Mouse (Mus musculus): ENCODE results near the gene Lin7a. TPM values are rescaled to one million over a fixed set of nuclear protein-coding genes. Genes with fewer than 3 reads are reported as not detected.

Gene Lin7a
- total RNA-seq, 2 experiments from 2014 or later = 33.7 to 36.4 TPM

DNA sequence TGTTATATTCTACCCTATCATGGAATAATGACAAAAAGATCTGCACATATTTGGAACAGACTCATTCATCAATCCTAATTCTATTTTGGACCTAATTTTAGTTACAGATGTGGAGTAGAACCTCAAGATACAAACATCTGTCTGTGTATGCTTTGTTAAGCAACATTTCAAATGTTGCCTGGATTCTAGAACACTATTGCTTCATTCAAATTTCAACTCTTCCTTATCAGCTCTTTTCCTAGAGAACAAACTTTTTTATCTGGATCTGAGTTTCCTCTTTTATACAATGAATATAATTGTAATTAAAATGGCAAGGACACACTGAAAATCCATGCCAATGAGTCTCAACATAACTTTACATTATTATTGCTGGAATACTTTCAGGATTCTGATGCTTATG, 43.8 kb downstream of the Lin7a start:
- DNase-seq (ENCODE audit: low spot score in 2 of 2) = no peak

- DNase-seq (ENCODE audit: low spot score in 2 of 2) = no peak
These were observed 44.2 kb downstream of the Lin7a start for GRCm38 (mm10) chr10:107315681-107316080.

DNA sequence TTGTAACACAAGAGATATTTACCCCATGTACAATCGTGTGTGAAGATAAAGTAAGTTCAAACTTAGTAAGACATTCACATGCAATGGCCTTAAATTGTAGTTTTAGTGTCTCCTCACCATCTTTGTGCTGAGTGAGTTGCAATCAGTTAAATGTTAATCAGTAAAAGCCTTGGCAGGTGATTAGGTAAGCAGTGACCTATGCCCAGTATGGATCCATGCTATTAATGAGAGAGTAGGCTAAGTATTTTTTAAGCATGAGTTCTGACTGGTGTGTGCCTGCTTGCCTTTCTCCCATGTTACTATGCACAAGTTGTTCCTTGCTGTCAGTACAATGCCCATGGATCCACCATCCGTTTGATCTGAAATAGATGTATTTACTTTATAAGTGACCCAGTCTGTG, 44.6 kb downstream of the Lin7a start:
- DNase-seq (ENCODE audit: low spot score in 2 of 2) = no peak

GRCm38 (mm10) chr10:107319648-107320047, 48.2 kb downstream of the Lin7a start:
- DNase-seq (ENCODE audit: low spot score in 2 of 2) = no peak

DNA sequence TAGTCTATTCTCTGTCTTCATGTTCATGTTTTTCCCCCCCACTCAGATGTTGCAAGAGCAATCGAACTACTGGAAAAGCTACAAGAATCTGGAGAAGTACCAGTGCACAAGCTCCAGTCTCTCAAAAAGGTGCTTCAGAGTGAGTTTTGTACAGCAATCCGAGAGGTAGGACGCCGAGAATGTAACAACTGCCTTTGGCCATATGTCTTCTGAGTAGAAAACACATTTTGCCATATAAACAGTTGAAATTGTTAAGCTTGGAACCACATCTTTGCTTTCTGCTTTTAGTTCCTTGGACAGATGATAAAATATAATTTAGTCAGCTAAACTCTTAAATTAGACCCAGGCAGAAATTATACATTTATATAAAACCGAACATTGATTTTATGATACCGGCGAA, 52.4 kb downstream of the Lin7a start:
- no peak for DNase-seq (ENCODE audit: low spot score in 2 of 2)

- DNase-seq (ENCODE audit: low spot score in 2 of 2) = no peak
These were observed 54.1 kb downstream of the Lin7a start for GRCm38 (mm10) chr10:107325558-107325957.

GRCm38 (mm10) chr10:107339524-107339923, 68.0 kb downstream of the Lin7a start:
- DNase-seq (ENCODE audit: low spot score in 2 of 2) = no peak

DNA sequence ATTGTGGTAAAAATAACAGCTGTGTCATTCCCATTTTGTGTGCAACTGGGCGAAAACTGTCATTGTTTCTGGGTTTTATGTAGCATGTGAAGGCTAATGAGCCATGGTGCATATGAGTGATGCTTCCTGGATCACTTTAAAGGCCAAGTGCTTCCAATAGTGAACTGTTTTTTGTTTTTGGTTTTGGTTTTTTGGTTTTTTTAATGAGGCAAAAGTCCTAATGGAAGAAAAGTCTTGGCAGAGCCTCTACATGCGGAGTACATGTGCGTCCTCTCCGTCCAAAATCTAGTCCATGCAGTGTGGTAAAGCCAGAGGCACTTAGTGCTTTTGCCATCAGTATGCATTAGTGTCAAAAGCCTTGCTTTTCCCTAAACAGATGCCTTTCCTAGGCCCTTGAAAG, 69.7 kb downstream of the Lin7a start:
- no peak for DNase-seq (ENCODE audit: low spot score in 2 of 2)

GRCm38 (mm10) chr10:107344200-107344599, 72.7 kb downstream of the Lin7a start:
- no peak for DNase-seq (ENCODE audit: low spot score in 2 of 2)

DNA sequence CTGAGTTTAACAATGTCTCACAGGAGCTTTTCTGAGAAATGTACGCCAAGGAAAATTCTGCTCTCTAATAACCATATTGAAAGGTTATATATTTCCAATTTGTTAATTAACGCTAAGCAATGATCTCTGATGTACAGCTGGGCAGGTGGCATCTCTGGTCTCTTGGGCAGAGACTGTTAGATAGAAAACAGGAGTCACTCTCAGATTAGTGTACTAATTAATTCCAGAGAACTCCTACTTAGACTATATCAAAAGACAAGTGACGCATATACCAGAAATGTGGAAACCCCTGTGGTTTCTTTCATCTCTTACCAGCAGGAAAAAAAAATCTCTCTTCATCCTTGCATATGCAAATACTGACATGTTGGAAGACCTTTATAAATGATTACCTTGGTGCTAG, 76.4 kb downstream of the Lin7a start:
- DNase-seq (ENCODE audit: low spot score in 2 of 2) = no peak

GRCm38 (mm10) chr10:107351696-107352485, 80.4 kb downstream of the Lin7a start:
- no peak for DNase-seq (ENCODE audit: low spot score in 2 of 2)

GRCm38 (mm10) chr10:107353483-107353882, 82.0 kb downstream of the Lin7a start:
- no peak for DNase-seq (ENCODE audit: low spot score in 2 of 2)

DNA sequence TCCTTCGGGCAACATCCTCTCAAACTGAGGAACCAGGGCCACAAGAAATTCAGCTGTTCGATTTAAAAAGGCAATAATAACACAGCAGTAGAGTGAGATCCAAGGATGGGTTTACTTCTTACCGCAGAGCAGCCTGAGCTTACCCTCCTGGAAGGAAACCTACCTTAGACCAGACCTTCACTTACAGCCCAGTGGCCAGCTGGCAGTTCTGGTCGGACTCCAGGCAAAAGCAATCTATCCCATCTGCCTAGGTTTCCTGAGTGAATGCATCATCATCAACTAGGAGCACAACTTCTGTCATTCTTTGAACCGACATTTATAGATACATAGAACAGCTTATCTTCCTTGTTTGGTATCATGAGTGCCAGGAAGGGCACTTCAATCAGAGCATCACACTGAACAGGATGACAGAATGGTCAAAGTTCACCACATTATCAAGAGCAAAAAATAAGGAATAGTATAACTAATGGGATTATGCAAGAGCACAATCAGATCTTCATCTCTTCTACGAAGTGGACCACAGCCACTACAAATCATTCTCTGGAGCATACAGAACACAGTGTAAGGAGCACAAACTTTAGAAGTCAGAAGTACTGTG, 87.1 kb downstream of the Lin7a start:
- no peak for DNase-seq (ENCODE audit: low spot score in 2 of 2)

- no peak for DNase-seq (ENCODE audit: low spot score in 2 of 2)
These were observed 87.8 kb downstream of the Lin7a start for GRCm38 (mm10) chr10:107359296-107359695.

DNA sequence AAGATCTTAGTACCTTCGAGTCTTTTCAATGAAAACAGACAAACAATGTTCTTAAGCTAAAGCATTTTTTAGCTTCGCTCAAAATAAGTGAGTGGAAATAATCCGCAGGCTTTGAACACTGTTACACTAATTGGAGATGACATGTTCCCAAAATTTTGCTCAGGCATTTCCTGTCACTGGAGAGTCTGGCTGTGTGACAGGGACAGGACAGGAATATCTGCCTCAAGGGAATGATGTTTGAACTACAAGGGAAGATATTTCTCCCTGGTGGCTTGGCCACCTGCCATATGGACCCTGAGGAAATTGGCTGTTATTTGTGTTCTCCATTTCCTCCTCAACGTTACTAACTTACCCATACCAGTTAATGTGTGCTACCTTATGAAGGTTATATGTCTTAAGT, 90.1 kb downstream of the Lin7a start:
- no peak for DNase-seq (ENCODE audit: low spot score in 2 of 2)

DNA sequence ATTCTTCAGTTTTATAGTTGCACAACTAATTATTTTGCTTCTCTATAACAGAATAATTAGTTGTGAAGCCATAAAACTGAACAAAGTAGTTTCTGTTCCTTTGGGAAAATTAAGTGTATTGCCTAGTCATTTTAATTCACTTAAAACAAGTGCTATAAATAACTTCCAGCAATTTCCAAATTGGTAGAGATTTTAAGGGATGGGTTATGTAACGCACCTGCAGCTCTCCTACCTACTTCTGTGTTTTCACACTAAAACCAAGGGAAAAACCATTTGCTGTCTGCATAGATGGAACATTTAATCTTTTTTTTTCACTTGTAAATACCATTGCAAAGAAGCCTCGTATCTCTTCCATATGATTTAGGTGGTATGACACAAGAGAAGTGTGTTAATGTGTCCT, 90.5 kb downstream of the Lin7a start:
- DNase-seq (ENCODE audit: low spot score in 2 of 2) = no peak

DNA sequence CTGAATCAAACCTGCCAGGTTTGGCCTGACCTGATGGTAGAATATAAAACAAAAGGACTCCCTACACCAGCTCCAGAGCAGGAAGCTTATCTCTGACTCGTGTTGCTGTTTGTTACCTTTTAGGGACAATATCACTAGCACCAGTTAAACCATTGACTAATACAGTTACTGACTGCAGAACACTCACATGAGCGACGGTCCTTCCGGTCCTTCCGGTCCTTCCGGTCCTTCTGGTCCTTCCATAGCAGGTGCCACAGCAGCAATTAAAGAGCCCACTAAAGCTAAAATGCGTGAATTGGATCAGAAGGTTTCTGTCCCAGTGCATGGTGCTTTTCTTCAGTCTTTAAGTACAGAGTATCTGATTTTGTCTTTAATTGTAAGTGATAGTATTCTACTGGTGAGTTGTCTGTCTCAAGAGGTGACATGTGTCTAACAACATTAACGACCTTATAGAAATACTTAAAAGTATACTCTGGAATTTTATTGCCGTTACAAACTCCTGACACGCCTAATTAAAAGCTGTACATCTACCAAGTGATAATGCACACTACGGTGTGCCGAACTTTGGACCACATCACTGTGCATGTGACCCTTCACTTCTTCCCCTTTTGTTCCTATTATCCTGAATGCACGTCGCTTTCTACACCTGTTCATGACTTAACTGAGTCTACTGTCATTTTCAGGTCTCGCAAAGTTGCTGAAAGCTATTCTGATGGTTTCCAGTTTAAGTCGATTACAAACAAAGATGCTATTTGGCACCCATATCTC, 91.7 kb downstream of the Lin7a start:
- DNase-seq (ENCODE audit: low spot score in 2 of 2) = no peak

GRCm38 (mm10) chr10:107377218-107377617, 105.7 kb downstream of the Lin7a start:
- no peak for DNase-seq (ENCODE audit: low spot score in 2 of 2)

- no peak for DNase-seq (ENCODE audit: low spot score in 2 of 2)
These were observed 109.8 kb downstream of the Lin7a start for GRCm38 (mm10) chr10:107381143-107381746.

- DNase-seq (ENCODE audit: low spot score in 2 of 2) = no peak
These were observed 112.3 kb downstream of the Lin7a start for GRCm38 (mm10) chr10:107383825-107384224.

DNA sequence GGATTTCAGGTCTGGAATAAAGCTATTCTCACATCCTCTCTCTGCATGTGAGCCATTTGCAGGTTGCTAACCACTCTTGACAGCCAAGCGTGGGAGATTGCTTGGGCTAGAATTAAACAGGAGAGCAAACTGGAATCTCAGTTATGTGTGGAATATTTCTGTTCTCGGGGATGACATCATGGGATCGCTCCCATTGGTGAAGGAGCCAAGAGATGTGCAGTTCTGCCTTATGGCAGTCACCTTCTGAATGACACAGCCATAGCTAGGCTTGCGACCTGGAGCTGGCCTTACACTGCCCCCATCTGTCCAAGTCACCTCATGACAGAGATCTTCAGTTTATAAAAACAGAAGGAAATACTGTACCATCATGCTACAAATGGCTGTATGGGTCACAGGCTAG, 118.0 kb downstream of the Lin7a start:
- peak; percentile 47 to 56 for DNase-seq (ENCODE audit: low spot score in 2 of 2)

DNA sequence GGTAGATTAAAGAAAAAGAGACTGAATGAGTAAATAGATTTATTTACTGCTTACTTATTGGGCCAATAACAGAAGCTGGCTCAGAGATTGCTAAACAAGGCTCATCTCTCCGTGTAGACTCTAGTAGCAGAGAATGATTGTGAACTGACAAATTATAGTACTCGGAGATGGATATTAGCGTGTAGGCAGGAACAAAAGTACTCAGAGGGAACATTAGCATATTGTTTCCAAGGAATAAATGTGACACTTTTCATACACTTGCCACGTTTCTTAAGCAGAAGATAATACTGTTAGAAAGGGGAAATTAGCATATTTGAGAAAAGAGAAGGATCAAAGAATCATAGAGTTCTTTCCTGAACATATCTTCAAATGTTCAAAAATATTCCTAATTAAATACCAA, 133.9 kb downstream of the Lin7a start:
- DNase-seq (ENCODE audit: low spot score in 2 of 2) = no peak

All from layer of hippocampus, postnatal 10 days (tissue).